Mouse (Mus musculus) thymus, adult 18-20 months (tissue): Measurements from ENCODE around the gene Kirrel3.

ENCODE experiments used
- DNase-seq, 2 experiments: peaks; one replicate each; pipeline ENCODE4 v3.0.0; 2022; ENCODE audit warnings: mixed read lengths in 2 of 2

Kirrel3 gene

DNA sequence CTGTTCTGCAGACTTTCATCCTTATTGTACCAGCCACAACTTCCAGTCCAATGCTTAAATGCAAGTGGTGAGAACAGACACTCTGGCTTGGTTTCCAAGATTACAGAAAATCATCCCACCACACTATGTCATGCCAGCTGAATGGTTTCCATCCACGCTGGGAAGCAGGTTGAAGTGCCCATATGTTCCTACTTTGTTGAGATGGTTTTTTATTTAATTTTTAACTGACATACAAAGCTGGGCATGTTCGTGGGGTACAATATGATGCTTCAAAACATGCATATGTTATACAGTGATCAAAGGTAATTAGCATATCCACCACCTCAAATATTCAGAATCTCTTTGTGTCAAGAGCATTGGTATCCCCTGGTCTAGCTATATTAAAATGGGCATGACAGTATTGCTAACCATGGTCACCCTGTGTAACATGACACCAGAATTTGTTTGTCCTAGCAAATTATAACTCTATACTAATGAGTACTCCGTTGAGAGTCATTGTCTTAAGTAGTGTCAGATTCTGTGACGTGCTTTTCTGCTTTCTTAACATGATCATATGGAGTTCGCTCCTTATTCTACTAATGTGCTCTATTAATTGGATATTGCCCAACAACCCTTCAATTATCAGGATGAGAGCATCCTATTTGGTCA is 472.6 kb downstream of the Kirrel3 start:
- no peak for DNase-seq

DNA sequence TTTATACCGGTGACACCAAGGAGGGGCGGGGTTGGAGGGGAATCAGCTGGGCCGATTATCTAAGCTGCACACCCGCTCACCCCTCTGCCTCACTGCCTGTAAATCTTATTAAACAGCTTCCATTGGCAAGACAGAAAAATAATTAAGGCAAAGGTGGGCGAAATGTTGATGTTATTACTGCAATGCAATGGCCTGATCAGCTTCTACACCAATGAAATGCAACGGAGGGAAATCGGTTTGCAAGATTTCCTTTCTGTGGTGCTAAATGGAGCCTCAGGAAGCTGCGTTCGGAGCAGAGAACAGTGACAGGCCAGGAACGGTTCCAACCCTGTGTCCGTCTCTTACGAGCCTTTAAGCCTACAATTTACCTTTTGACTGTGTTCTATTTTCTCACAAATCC is 475.0 kb downstream of the Kirrel3 start:
- no peak for DNase-seq

DNA sequence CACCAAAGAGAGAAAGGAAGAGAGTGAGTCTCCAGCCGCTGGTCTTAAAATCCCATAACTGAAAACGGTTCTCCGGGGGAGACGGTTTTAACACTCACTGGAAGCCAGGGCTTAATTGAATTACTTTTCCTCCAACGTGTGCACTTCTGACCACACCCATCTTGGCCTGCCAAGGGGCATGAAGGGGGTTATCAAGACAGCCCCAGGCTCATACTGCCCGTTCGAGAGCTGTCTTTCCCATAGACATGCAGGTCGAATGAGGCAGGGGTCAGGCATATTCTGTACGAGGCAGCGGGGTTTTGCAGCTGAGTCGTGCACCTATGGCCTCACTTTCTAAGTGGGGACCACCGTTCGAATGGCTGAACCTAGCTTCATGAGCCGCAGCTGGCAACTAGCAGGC is 475.5 kb downstream of the Kirrel3 start:
- DNase-seq = no peak

DNA sequence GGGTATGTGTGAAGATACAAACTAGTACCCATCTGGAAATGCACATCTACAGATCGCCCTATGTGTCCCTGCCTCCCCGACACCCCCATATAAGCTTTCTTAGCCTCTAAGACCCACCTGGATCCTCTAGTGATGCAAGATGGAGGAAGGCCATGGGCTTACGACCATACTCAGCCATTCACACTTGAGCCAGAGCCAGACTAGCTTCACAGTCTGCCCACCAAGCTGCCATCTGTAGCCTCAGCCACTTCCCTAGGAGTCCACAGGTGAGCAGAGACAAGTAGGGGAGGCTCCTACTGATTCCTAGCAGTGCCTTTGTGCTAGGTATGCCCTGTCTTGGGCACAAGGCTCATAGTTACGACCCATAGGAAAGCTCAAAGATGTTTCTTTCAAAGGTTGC is 476.6 kb downstream of the Kirrel3 start:
- no peak for DNase-seq

DNA sequence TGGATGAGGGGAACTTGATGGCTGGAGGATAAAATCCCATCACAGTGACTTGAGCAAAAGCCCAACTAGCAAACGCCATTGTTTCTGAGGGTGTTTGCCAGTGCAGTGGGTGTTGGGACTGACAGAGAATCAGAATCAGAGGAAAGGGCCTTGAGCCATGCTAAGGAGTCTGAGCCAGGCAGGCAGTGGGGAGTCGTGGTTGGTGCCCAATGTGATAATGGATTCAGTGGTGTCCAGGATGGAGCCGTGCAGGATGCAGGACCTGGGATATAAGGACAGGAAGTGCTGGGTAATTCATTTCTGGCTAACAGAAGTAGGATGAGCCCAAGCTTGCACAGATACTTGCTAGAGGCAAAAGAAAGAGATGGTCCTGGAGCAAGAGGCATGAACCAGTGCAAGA is 477.9 kb downstream of the Kirrel3 start:
- no peak for DNase-seq

- DNase-seq = no peak
Observed at GRCm38 (mm10) chr9:34964172-34965040, 478.7 kb downstream of the Kirrel3 start.

- DNase-seq = no peak
Observed at GRCm38 (mm10) chr9:34965041-34965415, 479.3 kb downstream of the Kirrel3 start.

- DNase-seq = no peak
Observed at GRCm38 (mm10) chr9:34967772-34968171, 482.1 kb downstream of the Kirrel3 start.

DNA sequence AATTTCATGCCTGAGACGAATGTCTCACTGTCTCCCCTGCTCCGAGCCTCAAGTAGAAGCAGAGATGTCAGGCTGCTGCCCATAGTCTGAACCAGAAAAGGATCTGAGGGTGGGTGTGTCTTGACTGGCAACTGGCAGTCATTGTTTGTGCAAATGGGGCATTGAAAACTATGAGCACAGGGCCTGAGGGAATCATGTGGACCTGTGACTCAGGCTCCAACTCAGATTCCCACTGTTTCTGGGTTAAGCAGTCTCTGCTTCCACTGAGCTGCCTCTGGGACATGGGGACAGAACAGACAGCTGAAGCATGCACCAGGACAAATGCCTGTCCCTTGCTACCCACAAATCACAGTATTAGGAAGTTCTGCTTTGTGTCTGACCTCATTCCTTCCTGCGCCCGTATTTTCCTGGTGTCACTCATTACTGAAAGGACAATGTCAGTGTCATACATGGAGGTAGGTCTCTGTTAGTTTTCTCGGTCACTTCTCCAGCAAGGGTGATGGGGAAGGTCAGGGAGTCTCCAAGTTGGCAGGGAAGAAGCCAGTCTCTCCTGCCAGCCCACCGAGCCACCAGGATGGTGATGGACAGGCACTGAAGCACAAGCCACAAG is 484.3 kb downstream of the Kirrel3 start:
- no peak for DNase-seq

DNA sequence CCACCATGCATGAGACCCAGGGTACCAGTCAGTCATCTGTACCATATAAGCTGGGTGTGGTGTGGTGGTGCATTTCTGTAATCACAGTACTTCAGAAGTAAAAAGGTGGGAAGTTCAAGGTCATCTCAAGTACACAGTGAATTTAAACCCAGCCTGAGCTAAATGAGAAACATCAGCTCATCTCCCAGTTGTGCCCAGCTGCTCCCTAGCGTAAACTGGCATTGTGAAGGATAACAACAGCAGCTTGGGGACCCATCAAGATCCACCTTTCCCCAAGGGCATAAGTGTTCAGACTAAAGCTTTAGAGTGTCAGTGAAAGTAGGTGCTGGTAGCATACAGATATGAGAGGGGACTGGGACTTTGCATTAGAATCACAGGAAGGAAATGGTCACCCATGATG is 488.6 kb downstream of the Kirrel3 start:
- DNase-seq = no peak

DNA sequence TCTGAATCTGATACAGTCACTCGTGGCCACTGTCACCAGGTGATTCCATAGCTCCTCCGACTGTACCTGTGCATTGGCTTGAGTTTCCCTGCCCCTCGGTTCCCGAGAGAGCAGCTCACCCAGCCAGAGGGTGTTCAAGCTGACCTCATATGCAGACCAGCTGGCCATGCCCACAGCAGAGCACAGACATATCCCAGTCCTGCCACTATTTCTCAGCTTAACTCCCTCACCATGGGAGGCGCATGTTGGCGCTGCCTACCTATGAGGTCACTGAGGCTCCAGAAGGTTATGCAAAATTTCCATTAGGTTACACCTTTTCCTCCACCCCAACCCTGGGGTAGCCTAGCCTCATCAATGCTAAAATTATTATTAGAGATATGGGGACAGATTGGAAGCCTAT is 489.6 kb downstream of the Kirrel3 start:
- DNase-seq = no peak

DNA sequence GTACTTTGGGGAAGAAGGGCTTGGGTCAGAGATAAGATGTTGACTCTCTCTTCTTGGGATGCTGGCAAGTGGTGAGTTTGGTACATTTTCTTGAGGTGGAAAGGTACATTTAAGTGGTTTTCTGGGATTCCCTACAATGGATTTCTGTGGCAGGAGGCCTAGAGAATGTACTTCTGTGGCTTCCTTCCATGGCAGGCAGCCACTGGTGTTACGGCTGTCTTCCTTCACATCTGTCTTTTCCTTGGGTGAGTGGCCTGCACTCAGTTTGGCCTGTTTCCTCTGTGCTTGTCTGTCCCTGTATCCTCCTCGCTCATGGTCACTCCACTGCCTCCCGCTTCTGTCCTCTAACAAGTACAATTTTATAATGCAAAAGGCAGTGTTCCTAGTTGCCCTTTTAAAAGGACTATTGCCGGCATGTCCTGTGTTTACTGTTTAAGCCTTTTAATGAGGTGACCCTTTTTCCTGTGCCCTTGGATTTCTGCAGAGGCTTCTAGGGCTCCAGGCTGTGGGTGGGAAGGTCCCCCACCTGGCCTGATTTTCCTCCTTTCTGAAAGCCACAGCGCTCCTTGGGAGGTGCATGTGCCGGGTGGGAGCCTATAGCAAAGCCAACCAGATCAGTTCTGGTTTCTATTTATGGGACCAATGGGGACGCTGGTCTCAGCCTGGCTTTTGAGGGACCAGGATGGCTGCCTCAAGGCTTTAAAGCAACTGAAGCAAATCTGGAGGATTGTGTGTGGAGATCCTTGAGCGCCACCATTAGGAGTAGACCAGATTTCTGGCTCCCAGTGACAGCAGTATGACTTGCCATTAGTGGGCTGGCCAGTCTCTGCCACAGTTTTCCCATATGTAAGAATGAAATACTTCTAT is 491.1 kb downstream of the Kirrel3 start:
- DNase-seq = no peak

DNA sequence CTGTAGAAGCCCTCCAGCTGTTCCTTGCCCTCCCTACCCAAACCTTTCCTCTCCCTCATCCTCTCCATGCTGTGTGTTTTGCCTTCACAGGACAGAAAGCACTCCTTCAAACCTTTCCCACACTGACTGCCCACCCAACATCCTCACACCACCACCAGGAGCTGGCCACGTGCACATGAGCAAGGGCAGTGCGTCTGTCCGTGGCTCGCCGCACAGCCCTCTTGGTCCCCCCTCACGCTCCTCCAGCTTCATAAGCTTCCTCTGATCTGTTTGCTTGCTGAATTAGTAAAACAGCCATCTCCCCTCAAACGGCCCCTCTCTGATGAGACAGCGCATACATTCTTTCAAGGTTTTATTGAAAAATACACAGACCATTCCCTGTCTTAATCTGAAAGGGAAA is 492.0 kb downstream of the Kirrel3 start:
- no peak for DNase-seq

DNA sequence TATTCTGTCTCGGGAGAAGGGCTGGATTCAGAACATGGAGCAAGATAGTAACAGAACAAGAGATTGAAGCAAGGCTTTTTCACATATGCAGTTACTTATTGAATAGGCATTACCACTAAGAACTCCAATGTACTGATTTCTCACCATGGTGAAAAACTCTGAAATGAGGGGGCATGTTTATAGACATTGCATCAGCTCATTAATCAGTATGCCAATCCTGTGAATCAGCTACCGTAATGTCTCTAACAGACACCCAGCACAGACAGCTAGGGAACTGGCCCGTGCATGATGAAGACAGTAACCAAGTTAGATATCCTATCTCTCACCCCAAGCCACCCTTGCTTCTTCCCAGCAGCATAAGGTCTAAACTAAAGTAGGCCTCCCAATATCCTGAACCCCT is 492.5 kb downstream of the Kirrel3 start:
- DNase-seq = no peak

DNA sequence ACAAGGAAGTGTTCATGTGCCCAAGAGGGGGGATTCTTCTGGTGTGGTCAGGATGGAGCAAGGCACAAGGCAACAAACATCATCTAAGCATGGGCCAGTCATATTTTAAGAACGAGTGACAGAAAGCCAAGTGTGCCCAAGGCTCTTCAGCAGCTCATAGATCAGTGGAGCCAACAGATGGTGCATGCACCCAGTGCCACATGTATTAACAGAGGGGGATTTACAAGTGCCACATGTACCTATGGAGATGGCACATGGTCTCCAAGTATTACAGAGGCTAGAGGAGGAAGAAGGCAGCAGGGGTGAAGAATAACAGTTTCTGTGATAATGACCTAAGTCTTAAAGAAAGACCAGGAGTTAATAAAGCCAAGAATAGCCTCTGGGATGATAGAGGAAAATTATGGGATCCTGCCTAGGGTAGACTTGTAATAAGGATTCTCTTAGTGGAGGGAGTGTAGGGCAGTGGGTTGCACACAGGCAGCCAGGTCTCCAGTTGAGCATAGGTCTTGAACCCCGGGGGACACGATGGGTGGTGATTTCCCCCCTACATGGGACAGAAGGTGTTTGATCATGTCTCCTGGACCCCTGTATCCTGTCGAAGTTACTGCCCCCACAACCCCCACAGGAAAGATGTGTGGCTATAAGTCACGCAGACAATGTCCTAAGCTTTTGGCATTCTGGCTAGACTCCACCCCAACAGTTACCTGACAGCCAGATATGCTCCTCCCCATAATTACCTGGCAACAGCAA is 495.0 kb downstream of the Kirrel3 start:
- no peak for DNase-seq

DNA sequence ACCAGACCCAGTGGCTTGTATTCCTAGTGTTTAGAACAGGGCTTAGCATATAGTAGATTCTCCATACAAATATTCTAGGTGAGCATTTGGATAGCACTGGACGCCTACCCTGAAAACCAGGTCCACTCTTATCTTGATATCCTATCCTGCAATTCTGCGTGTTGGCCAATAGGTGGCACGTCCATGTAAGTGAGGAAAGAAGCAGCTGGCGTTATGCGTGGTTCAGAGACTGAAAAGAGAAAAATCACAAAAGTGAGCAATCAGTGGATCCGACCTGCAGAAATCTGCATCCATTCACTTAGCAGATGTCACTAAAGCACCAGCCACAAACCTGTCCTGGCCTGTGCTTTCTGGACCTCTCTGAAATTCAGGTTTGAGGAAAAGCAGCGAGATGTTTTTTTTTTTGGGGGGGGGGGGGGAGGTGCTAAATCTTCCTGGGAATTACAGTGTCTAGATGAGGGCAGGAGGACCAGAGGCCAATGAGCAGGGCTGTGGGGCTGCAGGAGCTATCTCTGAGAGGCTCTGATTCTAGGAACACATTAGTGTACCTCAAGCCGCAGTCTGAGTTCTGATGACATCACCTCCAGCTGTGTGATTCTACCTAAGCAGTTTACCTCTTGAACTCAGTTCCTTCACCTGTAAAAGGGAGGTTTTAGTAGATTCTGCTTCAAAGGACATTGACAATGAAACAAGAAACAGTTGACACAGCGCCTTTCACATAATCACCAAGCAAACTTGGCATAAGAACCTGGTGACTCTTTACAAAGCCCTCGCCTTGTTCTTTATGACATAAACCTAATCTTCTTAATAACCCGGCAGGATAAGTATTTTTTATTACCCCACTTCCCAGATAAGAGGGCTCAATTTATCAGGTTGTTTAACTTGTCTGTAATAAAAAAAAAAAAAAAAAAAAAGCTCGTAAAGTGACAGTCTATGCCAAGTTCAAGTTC is 498.1 kb downstream of the Kirrel3 start:
- no peak for DNase-seq

- no peak for DNase-seq
Observed at GRCm38 (mm10) chr9:34986156-34986555, 500.5 kb downstream of the Kirrel3 start.

- no peak for DNase-seq
Observed at GRCm38 (mm10) chr9:34987422-34988148, 501.9 kb downstream of the Kirrel3 start.

DNA sequence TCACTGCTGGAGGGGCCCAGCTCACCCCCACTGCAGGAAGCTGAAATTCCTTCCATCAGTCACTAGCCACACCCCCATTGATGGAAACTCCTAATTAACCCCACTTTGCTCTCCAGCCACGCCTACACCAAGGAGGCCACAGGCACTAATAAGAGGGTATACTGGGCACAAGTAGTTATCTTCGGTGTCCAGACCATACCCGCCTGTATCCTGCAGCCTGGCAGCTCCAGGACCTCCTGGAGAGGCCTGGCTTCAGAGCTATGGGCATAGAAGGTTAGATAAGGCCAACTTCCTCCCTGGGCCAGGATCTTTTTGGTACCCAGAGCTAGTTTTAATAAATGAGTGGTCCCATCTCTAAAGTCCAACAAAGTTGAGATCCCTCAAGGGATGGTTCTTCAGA is 503.0 kb downstream of the Kirrel3 start:
- DNase-seq = no peak

GRCm38 (mm10) chr9:34992201-34992600 is 506.5 kb downstream of the Kirrel3 start:
- no peak for DNase-seq
